In the genomic region with DNA sequence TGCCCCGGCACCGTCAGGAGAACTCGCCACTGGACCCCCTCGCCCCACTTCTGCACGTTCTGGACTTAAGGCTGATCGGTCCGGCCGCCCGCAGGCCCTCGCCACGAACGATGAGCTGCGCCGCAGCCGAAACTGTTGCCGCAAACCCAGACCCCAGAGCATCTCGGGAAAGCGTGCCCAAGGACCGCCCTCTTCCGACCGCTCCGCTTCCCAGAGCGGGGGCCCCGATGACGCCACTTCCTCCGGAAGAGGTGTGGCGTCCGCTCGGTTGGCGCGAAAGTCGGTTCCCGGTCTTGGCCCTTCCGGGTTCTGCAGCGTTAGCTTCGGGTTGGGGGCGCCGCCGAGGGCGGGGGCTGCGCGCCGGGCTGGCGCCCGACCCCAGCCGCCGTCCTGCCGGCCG, we compare ENCODE assay signal across 7 mouse cellular contexts. TPM values are rescaled to one million over a fixed set of nuclear protein-coding genes. Genes with fewer than 3 reads are reported as not detected.
DNase-seq lines count a peak whose midpoint lies in the region; ATAC-seq and TF ChIP-seq lines count a peak whose summit lies in the region.

A gene (minus strand): TSS at position 156 of the 400 bp plus-strand sequence.
A gene (plus strand): TSS at position 289 of the 400 bp plus-strand sequence.

- peak; percentile 95 for TF ChIP-seq POLR2A in small intestine, adult 2 months (IDR thresholded peaks at IDR 0.05; ENCODE audit: low read depth, low read length)

- peak within 1 kb of the TSS; percentile 85 for H3K4me3 ChIP-seq in intestine, postnatal 0 days (ENCODE audit: low read depth, low read length)
- H3K4me3 ChIP-seq in midbrain, embryonic 12.5 days: peak within 1 kb of the TSS; percentile 97
- H3K4me3 ChIP-seq in small intestine, adult 2 months (ENCODE audit: low read depth, low read length): peak within 1 kb of the TSS; percentile 96

- no peaks in the 10 kb centered on the region for H3K27me3 ChIP-seq in intestine, postnatal 0 days (replicated peaks; ENCODE audit: control insufficient read depth, insufficient read depth, low read length)
- H3K27me3 ChIP-seq in midbrain, embryonic 12.5 days: no peaks in the 10 kb centered on the region
- no peaks in the 10 kb centered on the region for H3K27me3 ChIP-seq in small intestine, adult 2 months (ENCODE audit: control insufficient read depth, insufficient read depth, low read length)

- intact Hi-C loops in left cerebral cortex, postnatal 4 days (cut with DNase I): loop anchor here (10.0 kb wide), 2 partner anchors 100 to 210 kb away; a partner anchor contains a TSS

- WGBS in intestine, postnatal 0 days: under 1% methylated on average over 49 of the region's 49 CpGs
- under 1% methylated on average over 49 of the region's 49 CpGs for WGBS in midbrain, embryonic 12.5 days
- WGBS in small intestine, adult 2 months: under 1% methylated on average over 49 of the region's 49 CpGs

- no peak for TF ChIP-seq CTCF in intestine, postnatal 0 days (IDR thresholded peaks at IDR 0.05; ENCODE audit: low read depth)
- TF ChIP-seq CTCF in small intestine, adult 2 months (IDR thresholded peaks at IDR 0.05; ENCODE audit: extremely low read depth, insufficient read length, insufficient replicate concordance, low read depth, low read length): no peak

- H3K9me3 ChIP-seq in intestine, postnatal 0 days (ENCODE audit: control insufficient read depth): no peaks in the 10 kb centered on the region
- no peaks in the 10 kb centered on the region for H3K9me3 ChIP-seq in midbrain, embryonic 12.5 days

- peak within 1 kb of the TSS; percentile 86 for H3K9ac ChIP-seq in intestine, postnatal 0 days (ENCODE audit: low read depth, low read length)
- H3K9ac ChIP-seq in midbrain, embryonic 12.5 days (replicated peaks): peak within 1 kb of the TSS; percentile 82

- H3K4me2 ChIP-seq in intestine, postnatal 0 days (replicated peaks; ENCODE audit: low read depth): peak within 1 kb of the TSS; percentile 90
- peak within 1 kb of the TSS; percentile 70 for H3K4me2 ChIP-seq in midbrain, embryonic 12.5 days (replicated peaks)

- peak; percentile 95 for ATAC-seq in intestine, postnatal 0 days
- peak; percentile 98 for ATAC-seq in midbrain, embryonic 12.5 days (ENCODE audit: low FRiP score, low read depth)

- peaks cover 15% of the 10 kb centered on the region for H3K36me3 ChIP-seq in intestine, postnatal 0 days (ENCODE audit: control insufficient read depth, insufficient read depth)
- peaks cover 29% of the 10 kb centered on the region for H3K36me3 ChIP-seq in midbrain, embryonic 12.5 days
- H3K36me3 ChIP-seq in small intestine, adult 2 months (ENCODE audit: control insufficient read depth, insufficient read depth, low read length): peaks cover 15% of the 10 kb centered on the region

- peak; percentile 88 for DNase-seq in adrenal gland, adult 8-10 months
- DNase-seq in embryo, embryonic 9.5 days (ENCODE audit: extremely low spot score): peak; percentile 94
- peak; percentile 41 for DNase-seq in gonadal fat pad, adult 2 months (ENCODE audit: low read depth)
- peak; percentile 95 for DNase-seq in left cerebral cortex, postnatal 4 days

- H3K27ac ChIP-seq in intestine, postnatal 0 days (ENCODE audit: low read depth, low read length): peak within 1 kb of the TSS; percentile 69
- H3K27ac ChIP-seq in midbrain, embryonic 12.5 days (replicated peaks): peak within 1 kb of the TSS; percentile 87
- peak within 1 kb of the TSS; percentile 80 for H3K27ac ChIP-seq in small intestine, adult 2 months (ENCODE audit: insufficient read depth, low read depth, low read length)

- H3K4me1 ChIP-seq in intestine, postnatal 0 days (replicated peaks; ENCODE audit: control insufficient read depth, insufficient read depth, low read length): no peaks in the 10 kb centered on the region
- peaks cover 27% of the 10 kb centered on the region for H3K4me1 ChIP-seq in midbrain, embryonic 12.5 days
- no peaks in the 10 kb centered on the region for H3K4me1 ChIP-seq in small intestine, adult 2 months (ENCODE audit: control insufficient read depth, insufficient read depth, insufficient read length, low read length)

RNA-seq across cellular contexts. Expression of the first gene that starts in this region (rescaled TPM):
- 1 to 10 TPM in 2 of 4 experiments, under 1 TPM in 1, not detected in 1; 0.56 to 1.6 (median 1.3) TPM for total RNA-seq in adrenal gland, adult 8-10 months (2022)
- 0.63 and 1.0 TPM in 2 replicates for polyA plus RNA-seq in gonadal fat pad, adult 2 months (2012; rRNA removed)
- 2.4 and 3.8 TPM in 2 replicates for polyA plus RNA-seq in intestine, postnatal 0 days (2015; fragmentation: Nextera tagmentation; extraction: Ambion mirVana)
- under 1 TPM in 1 of 2 experiments, not detected in 1; 0.56 TPM for total RNA-seq in left cerebral cortex, postnatal 4 days (2021)
- polyA plus RNA-seq in midbrain, embryonic 12.5 days (2016; fragmentation: Nextera tagmentation; extraction: Ambion mirVana): 2.5 and 3.0 TPM in 2 replicates
- 0.05 TPM in 1 of 2 replicates, not detected in the other for polyA plus RNA-seq in small intestine, adult 2 months (2012; rRNA removed)

RNA-seq across cellular contexts. Expression of the second gene that starts in this region (rescaled TPM):
- 10 to 100 TPM; 27.8 to 31.7 (median 29.8) TPM for total RNA-seq in adrenal gland, adult 8-10 months (2022)
- polyA plus RNA-seq in gonadal fat pad, adult 2 months (2012; rRNA removed): 8.5 and 9.8 TPM in 2 replicates
- polyA plus RNA-seq in intestine, postnatal 0 days (2015; fragmentation: Nextera tagmentation; extraction: Ambion mirVana): 15.2 and 17.1 TPM in 2 replicates
- total RNA-seq in left cerebral cortex, postnatal 4 days (2021): 10 to 100 TPM; 33.6 to 35.1 TPM
- 77.6 and 79.2 TPM in 2 replicates for polyA plus RNA-seq in midbrain, embryonic 12.5 days (2016; fragmentation: Nextera tagmentation; extraction: Ambion mirVana)
- polyA plus RNA-seq in small intestine, adult 2 months (2012; rRNA removed): 3.7 and 7.4 TPM in 2 replicates

Comparison
In these comparisons a context has a peak if more than half of its experiments do, and no peak if none do; other contexts are left out.
1. Peak in every context shown above with its lines: DNase-seq, ATAC-seq, H3K4me3 ChIP-seq and H3K27ac ChIP-seq.
2. DNase-seq: peak in every context shown above with its lines; median percentile 95 in left cerebral cortex, postnatal 4 days; 94 in embryo, embryonic 9.5 days; 88 in adrenal gland, adult 8-10 months; 41 in gonadal fat pad, adult 2 months.